Mouse (Mus musculus) left cerebral cortex, adult 18-20 months (tissue): ENCODE results near the gene Pmis2. TPM values are rescaled to one million over a fixed set of nuclear protein-coding genes. Genes with fewer than 3 reads are reported as not detected.

Experiments
- DNase-seq, 2 experiments: peaks; one replicate each; pipeline ENCODE4 v3.0.0; 2021 to 2022; ENCODE audit warnings: low spot score in 2 of 2, mixed read lengths in 1 of 2
- long read RNA-seq, 2 experiments: library from polyadenylated mRNA; stranded (forward); transcript quantifications; one replicate each; pipeline ENCODE4 v2.0.0; 2021
- total RNA-seq, 2 experiments: library from RNA; stranded (reverse); gene quantifications; 2 replicates each; pipeline ENCODE4 v1.2.3; 2021

Pmis2 gene
- not detected for total RNA-seq
- long read RNA-seq, experiment 1: 0 reads
- long read RNA-seq, experiment 2: 0 reads

DNA sequence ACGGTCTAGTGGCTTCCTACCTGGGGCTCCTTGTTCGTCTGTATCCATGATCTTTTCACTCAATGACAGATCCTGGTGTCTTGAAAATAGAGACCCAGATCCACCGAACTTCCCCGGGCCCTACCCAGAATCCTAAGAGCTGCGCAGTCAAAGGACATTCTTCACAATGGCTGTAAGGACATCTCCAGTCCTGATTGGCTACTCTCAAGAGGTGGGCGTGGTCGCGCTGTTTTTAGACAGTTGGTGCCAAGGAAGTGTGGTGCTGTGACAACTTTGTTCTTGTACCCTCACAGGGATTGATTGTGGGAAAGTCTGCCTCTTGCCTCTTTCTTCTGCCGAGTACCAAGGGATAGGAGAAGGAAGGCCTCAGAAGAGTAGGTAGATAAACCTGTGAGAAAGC is at the start of gene Pmis2:
Pmis2 (minus strand) TSS at position 126 of the 400 bp plus-strand sequence.
- DNase-seq: no peak

DNA sequence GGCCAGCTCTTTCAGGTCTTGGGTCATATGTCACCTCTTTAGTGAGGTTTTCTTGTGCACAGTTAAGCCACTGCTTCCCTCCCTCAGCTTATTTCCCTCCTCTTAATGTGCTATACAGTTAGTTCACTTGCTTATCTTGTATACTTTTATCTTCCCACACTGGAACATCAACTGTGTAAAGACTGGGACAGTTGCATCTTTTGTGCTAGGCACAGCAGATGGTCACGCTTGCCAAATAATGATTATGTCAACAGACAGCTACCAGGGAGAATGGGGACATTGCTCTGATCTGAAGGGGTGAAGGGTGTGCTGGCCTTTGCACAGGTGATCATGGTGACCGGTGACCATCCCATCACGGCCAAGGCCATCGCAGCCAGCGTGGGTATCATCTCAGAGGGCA is 48.3 kb upstream of the Pmis2 start:
- no peak for DNase-seq

GRCm38 (mm10) chr7:30717716-30718046 is 46.3 kb upstream of the Pmis2 start:
- no peak for DNase-seq

DNA sequence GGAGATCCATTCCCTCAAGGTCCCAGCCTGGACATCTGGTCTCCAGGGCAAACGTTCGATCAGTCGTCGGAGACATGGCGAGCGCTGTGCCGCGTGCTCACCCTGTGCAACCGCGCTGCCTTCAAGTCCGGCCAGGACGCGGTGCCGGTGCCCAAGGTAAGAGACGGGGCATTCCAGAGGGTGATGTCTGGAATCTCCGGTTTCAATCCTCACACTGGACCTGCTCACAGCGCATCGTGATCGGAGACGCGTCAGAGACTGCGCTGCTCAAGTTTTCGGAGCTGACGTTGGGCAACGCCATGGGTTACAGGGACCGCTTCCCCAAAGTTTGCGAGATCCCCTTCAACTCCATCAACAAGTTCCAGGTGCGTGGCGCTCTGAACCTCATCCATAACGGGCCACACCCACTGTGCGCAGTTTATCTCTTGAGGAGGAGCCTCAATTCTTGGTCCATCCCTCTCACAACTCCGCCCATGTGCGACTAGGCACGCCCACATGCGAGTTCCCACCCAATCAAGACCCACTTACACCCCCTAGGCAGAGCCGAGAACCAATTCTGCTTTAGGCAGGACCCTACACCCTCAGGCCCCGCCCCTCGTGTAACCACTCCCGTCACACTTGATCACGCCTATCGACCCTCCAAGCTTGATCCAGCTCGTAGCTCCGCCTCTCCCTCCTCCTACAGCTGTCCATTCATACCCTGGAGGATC is 45.8 kb upstream of the Pmis2 start:
- DNase-seq: peak; percentile 25 to 47

- DNase-seq: no peak
Observed at GRCm38 (mm10) chr7:30711942-30712341, 40.5 kb upstream of the Pmis2 start, which contains the start of gene Atp4a. Gene Atp4a (plus strand): TSS chr7:30712209.

DNA sequence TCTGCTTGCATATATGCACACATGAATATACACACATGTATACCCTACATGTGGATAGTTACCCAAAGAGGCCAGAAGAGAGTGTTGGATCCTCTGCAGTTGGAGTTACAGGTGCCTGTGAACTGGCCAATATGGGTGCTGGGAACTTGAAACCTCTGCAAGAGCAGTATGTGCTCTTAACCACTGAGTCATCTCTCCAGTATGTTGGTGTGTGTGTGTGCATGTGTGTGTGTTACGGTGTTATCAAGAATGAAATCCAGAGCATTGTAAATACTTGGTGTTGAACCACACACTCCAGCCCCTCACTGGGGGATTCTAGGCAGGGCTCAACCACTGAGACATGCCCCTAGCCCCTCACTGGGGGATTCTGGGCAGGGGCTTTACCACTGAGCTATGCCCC is 36.0 kb upstream of the Pmis2 start:
- no peak for DNase-seq

- DNase-seq: no peak
Observed at GRCm38 (mm10) chr7:30706214-30706882, 34.9 kb upstream of the Pmis2 start.

GRCm38 (mm10) chr7:30698589-30698988 is 27.2 kb upstream of the Pmis2 start, which contains the start of gene 2200002J24Rik:
Gene 2200002J24Rik (plus strand): TSS chr7:30698926.
- no peak for DNase-seq

- no peak for DNase-seq
Observed at GRCm38 (mm10) chr7:30698101-30698500, 26.7 kb upstream of the Pmis2 start.

GRCm38 (mm10) chr7:30688325-30688724 is 16.9 kb upstream of the Pmis2 start:
- no peak for DNase-seq

- DNase-seq: no peak
Observed at GRCm38 (mm10) chr7:30683425-30683824, 12.0 kb upstream of the Pmis2 start.

- no peak for DNase-seq
Observed at GRCm38 (mm10) chr7:30681897-30682296, 10.5 kb upstream of the Pmis2 start.

GRCm38 (mm10) chr7:30678263-30678975 is 7.0 kb upstream of the Pmis2 start:
- no peak for DNase-seq

DNA sequence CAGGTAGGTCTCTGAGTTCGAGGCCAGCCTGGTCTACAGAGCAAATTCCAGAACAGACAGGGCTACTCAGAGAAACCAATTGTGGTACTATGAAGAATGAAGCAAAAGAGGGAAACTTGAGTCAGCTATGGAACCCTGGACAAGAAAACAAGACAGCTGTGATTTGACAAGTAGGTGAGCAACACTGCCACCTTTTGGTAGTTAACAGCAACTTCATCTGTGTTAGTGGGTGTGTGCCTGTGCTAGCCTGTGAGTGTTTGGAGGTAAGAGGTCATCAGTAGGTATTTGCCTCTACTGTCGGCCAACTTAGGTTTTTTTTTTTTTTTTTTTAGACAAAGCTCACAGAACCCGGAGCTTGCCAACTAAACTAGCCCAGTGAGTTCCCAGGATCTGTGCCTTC is 2.2 kb downstream of the Pmis2 start:
- no peak for DNase-seq

DNA sequence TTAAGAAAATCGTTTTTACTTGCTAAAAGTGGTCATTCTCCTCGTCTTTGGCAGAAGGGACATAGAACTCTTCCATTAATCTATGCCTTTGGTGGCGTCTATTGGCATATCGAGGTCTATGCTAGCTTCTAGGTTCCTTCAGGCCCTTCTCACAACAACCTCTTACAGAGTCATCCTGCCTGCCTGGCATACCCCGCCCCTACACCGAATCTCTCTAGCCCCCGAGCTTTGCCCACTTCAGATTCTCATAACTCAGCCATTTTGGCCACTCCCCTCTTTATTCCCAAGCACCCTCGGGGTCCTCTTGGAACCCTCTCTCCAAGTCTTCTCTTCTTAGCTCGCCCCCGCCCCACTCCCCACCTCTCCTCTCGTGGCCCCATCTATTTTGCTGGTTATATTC is 6.1 kb downstream of the Pmis2 start:
- no peak for DNase-seq

- DNase-seq: peak; percentile 92 to 94
Observed at GRCm38 (mm10) chr7:30664529-30665200, 6.7 kb downstream of the Pmis2 start, which contains the start of gene Haus5. Gene Haus5 (minus strand): TSS chr7:30664994.

GRCm38 (mm10) chr7:30649591-30650540 is 21.5 kb downstream of the Pmis2 start, which contains the start of gene Rbm42:
Gene Rbm42 (minus strand): TSS chr7:30650317.
- DNase-seq: peak; percentile 99

GRCm38 (mm10) chr7:30639083-30639482 is 32.3 kb downstream of the Pmis2 start:
- no peak for DNase-seq

GRCm38 (mm10) chr7:30636395-30636794 is 35.0 kb downstream of the Pmis2 start:
- DNase-seq: no peak

DNA sequence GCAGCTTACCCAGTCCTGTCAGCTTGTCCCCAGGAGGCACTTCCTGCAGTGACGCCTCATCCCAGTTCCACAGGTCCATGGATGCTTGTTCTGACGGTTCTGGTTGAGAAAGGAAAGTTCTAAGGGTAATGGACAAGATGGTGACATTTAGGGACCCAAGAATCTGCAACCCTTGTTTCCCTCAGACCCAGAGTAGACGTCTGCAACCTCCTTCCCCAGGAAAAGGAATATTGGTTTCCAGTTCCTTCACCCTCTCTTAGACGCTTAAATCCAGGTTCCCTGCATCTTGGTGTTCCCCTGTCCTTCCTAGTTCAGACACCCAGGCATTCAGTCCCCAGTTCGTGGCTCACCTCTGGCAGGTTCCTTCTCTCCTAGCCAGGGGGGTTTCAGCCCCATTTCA is 35.7 kb downstream of the Pmis2 start, which contains the start of gene Etv2:
Etv2 (minus strand) TSS at position 101 of the 400 bp plus-strand sequence.
- DNase-seq: no peak
